Mouse (Mus musculus): ENCODE measurements at regions not wholly inside any gene's neighbourhood (a gene's known extent, or its start where the extent isn't known, plus 50 kb on each side); places are given as distances from the start of the nearest gene placed in this dataset.

DNA sequence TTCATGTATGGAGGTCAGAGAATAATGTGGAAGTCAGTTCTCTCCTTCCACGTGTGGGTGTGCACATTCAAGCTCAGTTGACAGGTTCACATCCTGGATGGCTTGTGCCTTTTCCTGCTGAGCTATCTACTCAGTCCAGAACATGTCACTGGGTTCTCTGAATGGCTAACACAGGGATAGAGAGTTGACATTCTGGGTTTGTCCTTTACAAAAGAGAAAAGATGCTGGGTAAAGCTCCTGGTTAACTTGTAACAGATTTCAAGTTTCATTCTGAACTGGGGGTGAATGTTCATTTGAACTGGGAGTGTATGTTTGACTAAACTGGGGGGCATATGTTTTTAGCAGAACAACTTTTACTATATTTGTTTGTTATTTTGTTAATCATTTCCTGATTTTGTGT lies 133.0 kb downstream of the Tmem17 start:
- DNase-seq = peak; percentile 34

DNA sequence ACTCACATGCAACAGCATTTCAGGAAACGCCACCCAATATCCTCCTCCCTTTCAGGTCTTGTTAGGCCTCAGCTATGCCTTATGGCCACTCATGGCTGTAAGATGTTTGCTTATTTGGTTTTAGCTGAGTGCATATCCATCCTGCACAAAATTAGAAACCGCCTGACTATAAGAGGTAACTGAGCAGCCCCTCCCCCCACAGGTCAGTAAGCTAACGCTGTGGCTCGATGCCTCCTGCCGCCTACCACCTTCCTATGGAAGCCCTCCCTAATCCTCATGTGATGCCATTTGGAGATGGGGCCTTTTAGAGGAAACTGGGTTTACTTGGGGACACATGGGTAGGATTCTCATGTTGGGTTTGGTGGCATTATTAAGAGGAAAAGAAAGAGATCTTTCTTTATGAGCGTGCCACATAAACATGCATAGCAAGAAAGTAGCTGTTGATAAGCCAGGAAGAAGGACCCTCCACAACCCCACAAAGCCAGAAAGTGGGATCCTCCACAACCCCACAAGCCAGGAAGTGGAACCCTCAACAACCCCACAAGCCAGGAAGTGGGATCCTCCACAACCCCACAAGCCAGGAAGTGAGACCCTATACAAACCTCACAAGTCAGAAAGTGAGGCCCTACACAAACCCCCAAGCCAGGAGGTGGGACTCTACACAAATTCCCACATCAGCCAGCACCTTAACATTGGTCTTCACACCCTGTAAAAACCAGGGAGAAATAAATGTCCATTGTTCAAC lies 134.5 kb downstream of the Tmem17 start:
- no peak for DNase-seq

DNA sequence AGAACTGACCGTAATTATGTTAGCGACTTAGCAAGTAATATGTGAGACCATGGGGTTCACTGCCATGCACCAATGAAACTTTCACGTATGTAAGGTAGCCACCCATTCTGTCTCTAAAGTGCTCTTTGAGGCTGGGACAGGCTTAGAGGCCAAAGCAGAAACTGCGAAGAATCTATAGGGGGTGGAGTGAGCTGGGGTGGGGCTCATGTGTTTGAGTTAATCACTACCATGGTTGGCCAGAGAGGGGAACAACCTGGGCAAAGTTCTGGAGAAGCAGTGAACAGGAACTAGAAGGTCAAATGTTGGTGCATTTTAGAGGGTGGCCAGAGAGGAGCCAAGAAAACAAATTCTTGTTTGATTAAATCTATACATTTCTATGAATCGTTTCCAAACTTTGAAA lies 136.4 kb downstream of the Tmem17 start:
- DNase-seq = peak; percentile 59

DNA sequence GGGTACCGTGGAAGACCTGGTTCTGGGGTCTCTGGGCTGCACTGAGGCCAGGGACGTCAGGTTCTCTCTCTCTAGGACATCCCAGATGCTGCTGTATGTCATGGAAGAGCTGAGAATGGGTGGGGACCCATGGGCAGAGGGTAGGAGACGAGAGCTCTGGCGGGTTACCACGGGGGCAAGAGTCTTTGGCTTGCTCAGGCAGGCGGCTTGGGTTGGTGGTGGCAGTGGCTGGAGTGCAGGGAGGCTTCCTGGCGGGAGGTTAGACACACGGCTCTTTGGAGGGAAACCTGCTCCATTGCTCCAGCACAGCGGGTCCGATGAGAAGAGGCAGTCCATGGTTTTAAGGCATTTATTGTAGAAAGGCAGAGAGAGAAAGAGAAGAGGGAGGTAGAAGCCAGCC lies 138.9 kb downstream of the Tmem17 start:
- DNase-seq = no peak

DNA sequence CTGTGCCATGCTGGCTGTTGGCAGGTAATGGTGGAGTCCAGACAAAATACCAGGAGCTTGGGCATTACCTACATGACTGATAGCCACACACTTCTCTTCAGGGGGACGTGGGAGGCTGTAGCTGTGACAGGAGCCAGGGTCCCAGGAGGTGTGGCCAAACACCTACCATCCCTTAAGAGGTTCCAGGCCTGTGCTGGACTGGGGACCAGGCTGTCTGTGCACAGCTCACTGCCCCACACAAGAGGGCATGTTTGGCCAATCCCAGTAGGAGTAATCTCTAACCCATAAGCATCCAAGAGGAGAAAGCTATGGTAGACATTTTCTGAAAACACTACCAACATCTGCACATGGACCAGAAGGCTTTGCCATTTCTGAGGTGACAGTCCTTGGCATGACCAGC lies 139.4 kb downstream of the Tmem17 start:
- no peak for DNase-seq

DNA sequence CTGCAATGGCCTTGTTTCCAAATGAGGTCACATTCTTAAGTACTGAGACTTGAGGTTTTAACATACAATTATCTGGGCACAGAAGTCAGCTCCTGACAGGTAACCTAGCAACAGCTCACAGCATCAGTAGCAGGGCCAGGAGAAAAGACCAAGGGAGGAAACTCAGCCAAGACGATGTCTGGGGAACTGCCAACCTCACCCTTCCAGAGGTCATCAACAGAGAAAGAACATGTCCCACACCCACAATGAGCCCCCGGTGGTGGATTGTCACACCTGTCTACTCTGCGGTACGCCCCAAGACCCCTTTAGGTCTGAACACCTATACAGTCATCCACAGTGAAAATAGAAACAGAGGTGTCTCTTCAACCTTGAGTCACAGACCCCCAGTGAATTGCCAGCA lies 140.0 kb downstream of the Tmem17 start:
- no peak for DNase-seq

DNA sequence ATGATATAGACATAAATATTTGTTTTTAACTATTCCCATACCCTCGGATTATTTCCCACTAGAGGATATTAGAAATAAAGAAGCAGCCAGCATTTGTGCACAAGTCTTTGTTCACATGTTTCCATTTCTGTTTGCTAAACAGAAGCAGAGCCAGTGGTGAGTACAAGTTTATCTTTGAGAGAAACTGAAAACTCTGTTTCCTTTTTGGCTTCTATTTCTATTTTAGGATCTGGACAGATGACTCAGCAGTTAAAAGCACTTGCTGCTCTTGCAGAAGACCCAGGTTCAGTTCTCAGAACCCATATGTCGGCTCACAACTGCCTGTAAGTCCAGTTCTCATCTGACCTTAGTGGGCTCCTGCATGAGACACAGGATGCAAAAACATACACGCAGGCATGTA lies 141.0 kb downstream of the Tmem17 start:
- no peak for DNase-seq

DNA sequence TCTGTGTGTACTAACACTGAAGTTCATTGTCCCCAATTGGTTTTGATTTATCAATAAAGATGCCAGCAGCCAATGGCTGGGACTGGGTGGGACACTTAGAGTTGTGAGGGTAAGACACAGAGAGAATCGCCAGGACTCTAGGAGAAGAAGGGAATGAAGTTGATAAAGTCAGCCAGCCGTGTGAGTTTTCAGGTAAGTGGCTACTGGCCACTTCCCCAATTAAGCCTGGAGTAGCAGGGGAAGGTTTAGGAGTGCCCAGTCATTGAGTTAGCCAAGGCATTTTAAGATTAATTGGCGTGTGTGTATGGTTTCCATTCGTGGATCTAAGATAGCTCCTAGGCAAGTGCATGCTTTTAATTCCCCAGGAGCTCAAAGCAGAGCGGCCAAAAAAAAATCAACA lies 141.5 kb downstream of the Tmem17 start:
- DNase-seq = no peak

DNA sequence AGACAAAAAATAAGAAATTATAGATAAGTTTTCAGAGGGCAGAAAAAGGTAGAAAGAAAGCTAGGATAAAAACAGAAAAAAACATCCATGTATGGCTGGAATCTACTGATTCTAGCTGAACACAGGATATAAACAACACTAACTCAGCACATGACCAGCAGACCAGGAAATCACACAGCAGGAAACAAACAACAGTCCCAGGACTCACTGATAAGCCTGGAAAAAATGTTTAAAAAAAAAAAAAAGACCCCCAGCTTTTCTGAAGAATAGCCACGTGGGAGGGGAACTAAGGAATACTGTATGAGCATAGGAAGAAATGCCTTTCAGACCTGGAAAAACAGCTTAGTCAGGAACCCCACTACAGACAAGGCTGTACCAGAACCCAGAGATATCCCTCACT lies 145.7 kb downstream of the Tmem17 start:
- no peak for DNase-seq

DNA sequence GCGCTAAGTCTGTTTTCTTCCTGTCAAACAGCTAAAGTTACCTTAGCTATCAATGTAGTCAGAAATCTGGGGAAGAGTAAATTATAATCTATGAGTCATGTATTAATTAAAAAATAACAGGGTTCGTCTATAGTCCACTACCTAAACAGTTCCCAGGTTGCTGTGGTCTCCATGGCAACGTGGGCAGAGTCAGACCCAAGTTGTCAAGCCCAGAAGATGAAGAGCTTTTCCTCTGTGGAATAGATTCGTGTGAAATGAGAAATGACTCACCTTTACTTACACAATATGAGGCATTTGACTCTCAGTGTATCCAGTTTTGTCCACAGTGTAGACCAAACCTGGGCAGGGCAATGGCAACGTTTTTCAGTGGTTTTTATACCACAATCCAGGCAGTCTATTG lies 149.2 kb downstream of the Tmem17 start:
- no peak for DNase-seq

DNA sequence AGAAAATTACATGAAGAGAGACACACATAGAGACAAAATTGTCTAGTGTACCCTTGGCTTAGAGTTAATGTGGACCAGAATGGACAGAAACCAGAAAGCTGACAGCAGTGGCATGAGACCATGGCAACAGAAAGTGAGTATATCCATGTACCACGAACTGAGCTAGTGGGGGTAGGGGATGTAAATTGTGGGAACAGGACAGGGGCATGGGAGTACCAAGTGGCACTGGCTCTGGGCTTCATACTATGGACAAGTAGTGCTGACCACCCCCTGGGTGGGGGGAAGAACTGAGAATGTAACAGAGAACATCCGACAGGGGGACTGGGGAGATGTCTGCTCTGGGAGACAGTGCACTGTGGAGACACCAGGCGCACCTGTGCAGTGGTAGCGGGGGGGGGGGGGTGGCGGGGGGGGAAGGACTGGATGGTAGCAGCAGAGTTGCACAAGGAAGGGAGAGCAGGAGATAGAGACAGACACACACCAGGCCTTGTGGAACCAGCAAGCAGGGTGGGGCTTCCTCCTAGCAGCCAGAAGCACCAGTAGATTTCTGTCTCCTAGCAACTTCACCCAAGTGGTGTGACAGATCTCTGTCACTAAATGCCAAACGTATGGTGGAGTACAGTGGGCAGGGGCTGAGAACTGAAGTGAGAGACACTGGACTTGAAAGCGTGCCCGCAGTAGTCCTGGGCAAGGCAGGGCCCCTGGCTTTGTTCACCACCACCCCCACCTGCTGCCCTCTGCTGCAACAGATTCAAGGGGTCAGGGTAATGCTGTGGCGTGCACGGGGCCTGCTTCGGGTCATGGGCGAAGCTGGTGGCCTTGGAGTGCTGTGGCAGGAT lies 150.0 kb downstream of the Tmem17 start:
- DNase-seq = no peak

DNA sequence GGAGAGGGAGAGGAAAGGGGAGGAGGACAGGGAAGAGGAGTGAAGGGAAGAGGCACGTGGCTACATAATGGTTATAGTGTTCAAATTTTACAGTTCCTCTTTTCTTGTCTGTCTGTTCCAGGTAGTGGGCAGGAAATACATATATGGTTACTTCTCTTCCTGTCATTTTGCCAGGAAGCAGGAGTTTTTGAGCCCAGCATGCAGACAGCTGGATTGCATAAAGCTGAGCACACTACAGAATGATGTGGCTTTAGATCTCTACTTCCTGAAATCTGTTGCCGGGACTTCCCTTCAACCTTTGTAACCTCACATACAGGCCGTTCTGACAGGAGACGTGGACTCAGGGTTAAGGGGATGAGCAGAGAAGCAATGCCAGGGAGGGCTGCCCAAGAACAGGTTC lies 154.1 kb downstream of the Tmem17 start:
- no peak for DNase-seq

DNA sequence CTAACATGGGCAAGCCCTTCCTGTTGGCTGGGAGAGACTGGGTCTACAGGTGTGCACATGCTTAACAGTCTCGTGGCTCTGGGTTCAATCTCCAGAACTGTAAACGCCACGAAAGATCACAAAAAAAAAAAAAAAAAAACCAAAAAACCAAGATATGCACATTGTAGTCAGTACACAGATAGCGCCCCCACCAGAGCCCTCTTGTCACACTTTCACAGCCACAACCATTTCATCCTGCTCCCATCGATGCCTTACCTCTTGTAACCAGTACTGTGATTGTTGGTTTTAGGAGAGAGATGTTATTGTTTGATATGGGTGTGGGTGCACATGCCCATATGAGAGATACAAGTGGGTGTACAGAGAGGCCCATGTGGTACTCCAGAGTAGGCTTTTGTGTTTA lies 154.5 kb downstream of the Tmem17 start:
- no peak for DNase-seq

DNA sequence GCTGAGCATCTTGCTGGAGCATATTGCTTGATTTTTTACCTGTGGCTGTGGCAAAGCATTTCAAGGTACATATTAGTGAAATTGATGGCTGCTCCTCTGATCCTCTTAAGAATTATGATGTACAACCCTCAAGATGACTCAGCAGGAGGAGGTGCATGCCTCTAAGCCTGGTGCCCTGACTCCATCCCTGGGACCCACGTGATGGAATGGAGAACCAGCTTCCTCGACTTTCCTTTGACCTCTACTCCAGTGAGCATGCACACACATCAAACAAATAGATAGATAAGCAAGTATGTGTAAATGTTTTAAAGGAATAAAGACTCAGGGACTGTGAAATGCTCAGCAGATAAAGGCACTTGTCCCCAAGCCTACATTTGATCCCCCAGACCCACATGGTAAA lies 156.3 kb downstream of the Tmem17 start:
- no peak for DNase-seq

DNA sequence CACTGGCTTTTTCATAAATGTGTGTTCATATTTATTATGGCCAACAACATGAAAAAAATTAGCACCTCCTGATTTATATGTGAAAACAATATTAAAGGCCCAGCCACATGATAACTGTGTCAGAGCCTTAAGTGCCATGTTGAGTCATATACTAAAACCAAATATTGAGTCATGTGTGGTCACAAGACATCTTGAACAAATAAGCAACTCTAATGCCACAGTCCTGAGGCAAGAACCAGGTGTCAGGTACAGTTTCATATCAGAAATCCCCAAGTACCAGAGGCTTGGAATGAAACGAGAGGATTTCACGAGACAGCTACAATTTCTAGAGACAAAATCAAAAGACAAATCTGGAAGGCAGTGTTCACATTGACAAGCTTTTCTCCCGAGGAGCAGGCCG lies 157.4 kb downstream of the Tmem17 start:
- DNase-seq = no peak

DNA sequence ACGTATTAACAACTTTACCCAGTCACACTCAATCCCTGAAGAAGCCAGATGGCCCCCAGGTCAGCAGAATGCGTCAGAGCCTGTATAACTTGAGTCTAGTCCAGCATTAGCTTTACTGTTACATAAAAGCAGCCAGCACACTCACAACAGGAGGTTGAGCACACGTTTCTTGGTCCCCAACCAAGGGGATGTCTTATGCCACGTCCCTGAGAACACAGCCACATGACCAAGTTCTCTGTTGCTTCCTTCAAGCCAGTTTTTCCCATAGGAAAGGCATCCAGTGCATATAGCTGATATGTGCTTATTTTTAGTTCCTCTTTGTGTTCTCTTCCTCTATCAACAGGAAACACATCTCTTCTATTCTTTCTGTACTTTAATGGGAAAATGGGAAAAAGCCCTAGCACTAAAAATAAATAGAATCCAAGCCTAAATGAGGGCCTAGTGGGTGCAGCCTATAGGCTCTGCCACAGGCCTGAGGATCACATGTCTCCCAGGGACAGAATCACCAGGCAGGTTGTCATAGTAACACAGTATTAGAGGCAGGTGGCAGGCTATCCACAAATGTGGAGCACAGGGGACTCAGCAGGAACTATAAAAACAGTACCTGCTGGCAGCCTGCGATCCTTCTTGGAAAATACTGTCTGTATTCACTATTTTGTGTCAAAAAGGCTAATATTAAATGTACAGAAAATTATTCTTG lies 160.1 kb downstream of the Tmem17 start:
- DNase-seq = no peak

DNA sequence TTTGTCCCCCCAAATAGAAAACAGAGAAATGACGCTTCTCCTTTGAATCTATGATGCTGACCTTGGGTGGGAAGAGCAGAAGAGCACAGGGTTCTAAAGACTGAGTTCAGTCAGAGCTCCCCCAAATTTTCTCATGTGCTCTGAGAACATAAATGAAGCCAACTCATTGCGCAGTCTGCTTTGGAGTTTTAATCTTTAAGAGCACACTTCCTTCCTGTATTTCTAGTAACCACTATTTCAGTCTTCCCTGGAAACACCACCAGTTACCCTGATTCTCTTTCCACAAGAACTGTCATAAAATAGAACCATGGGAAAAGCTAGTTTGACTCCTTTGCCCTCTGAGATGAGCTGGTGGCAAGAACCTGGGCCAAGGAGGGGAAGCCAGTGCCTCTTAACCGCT lies 163.2 kb downstream of the Tmem17 start:
- no peak for DNase-seq

DNA sequence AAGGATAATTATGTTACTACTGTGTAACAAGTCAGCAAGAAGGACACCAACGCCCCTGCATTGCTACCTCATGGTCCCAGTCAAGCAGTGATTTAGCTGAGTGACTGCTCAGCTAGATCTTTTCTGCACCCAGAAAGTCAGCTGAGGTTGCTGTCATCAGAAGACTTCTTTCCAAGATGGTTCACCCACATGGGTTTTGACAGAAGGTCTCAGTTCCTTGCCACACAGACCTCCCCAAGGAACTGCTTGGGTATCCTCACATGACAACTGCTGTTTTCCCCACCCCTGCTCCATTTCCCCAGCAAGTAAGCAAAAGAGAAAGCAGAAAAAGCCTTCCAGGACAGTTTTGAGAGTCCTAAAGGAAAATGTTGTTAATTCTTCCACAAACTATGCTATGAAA lies 163.9 kb downstream of the Tmem17 start:
- no peak for DNase-seq

DNA sequence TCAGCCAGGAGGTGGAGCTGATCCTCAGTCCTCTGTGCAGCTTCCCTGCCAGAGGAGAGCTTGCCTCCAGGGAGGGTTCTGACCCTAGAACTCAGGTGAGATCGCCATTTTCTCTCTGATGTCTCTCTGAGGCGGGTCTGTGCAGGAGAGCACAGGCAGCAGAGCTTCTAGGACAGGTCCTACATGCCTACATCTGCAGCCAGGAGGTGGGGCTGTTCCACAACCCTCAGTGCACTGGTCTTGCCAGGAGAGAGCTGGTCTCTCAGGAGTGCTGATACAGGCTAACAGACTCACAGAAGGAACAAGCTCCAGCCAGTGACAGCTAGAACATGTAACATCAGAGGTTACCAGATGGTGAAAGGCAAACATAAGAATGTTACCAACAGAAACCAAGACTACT lies 165.4 kb downstream of the Tmem17 start:
- DNase-seq = peak; percentile 72

DNA sequence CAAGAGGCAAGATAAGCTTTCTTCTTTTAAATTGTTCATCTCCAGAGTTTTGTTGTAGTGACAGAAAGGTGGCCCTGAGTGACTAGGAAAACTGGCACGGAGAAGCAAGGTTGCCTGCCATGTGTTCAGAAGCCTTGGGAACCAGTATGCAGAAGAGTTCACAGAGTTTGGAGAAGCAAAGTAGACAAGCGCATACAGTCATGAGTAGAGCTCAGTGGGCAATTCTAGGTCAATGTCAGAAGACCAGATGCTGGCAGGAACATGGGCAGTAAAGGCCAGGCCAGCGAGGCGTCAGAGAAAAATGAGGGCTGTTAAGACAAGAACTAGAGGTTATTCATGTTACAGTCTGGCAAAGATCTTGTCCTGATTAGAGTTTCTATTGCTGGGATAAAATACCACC lies 172.7 kb downstream of the Tmem17 start:
- DNase-seq = no peak

DNA sequence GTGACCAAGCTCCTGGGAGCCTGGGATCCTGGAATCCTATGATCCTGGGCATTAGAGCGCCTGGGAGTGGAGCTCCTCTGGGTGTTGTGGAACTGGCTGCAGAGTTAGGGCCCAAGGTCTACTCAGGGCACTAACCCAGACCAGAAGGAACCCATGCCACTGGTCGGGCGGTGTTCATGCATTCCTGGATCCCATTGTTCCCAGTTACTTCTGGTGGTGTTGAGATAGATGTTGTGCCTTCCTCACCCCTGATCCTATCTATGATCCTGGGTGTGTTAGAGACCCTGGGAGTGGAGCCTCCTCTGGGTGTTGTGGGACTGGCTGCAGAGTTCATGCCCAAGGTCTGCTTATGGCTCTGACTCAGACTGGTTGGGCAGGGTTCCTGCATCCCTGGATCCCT lies 169.9 kb downstream of the B3gnt2 start:
- DNase-seq = no peak

DNA sequence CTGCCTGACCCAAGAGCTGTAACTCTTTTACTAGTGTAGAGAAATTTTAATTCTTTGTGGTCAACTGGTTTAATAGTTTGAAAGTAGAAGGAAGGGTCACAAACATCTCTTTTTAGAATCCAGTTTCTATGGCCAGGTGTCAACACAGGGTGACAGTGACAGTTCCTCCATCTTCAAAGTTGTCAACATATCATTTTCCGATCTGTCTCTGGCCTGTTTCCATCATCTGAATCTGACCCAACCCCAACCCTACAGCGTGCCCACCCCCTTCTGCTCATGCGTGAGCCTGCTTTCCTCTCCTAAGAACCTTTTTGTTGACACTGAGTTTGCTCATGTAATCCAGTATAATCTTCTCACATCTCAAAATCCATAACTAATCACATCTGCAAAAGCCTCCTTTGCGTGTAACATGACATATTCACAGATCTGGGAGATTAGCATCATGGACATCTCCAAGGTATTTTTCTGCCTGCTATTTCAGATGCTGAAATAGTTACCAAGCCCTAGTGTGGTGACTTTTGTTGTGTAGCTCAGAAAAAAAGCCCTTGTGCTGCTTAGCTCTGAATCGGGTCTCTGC lies 168.4 kb downstream of the B3gnt2 start:
- no peak for DNase-seq

DNA sequence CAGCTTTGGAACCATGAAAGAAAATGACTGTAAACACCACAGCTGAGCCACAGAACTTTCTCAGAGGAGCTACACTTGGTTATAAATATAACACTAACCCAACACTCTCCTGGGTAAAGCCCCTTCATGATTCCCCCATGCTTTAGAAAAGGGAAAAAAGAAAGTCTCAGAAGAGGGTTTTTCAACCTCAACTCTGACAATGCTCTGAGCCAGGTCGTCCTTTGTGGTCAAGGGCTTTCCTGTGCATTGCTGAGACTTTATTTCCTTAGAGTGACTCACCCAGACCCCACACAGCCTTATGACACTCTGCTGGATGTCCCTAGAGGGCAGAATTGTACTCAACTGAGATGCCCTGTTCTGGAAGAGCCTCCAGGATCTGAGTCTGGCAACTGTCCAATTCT lies 167.8 kb downstream of the B3gnt2 start:
- DNase-seq = no peak

DNA sequence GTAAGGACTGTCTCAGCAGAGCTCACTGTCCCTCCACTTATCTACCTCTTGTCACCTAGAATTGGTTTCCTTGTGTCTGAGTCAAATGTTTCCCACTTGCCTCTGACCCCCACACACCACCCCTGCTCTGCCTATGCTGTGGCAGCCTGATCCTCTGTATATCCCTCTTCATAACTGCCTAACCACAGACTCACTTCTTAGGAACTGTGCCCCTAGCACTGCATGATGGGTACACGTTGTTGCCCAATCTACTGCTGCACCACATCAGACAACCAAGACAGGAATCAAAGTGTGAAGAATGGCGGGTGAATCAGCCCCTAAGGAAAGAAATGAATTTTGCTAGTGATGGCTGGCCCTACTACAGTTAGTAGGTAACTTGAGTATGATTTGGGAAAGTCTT lies 167.4 kb downstream of the B3gnt2 start:
- no peak for DNase-seq
